In genomic region chr10:29824413-29824812, GRCm38 (mm10) we compare ENCODE assay signal across 17 mouse cellular contexts.
"Had no signal": no experiment of that assay in that cellular context is flagged by ENCODE, and none has a peak within 500 bp of the region (broad histone marks: within the 10 kb centered on the region; RNA-seq: fewer than 3 reads in every experiment).

No protein-coding gene starts in this region.

- H3K36me3 ChIP-seq: limb, embryonic 12.5 days; liver, embryonic 13.5 days; lung, embryonic 15.5 days; midbrain, embryonic 15.5 days; neural tube, embryonic 12.5 days had no signal

- H3K27me3 ChIP-seq: limb, embryonic 12.5 days; liver, embryonic 13.5 days; lung, embryonic 15.5 days; megakaryocyte, embryonic 14.5 days; midbrain, embryonic 15.5 days; neural tube, embryonic 12.5 days had no signal

- H3K9me3 ChIP-seq: limb, embryonic 12.5 days; liver, embryonic 13.5 days; lung, embryonic 15.5 days; megakaryocyte, embryonic 14.5 days; midbrain, embryonic 15.5 days; neural tube, embryonic 12.5 days had no signal

- H3K4me1 ChIP-seq: limb, embryonic 12.5 days; liver, embryonic 13.5 days; megakaryocyte, embryonic 14.5 days; midbrain, embryonic 15.5 days; neural tube, embryonic 12.5 days had no signal

- DNase-seq: kidney, adult 18-20 months; kidney, postnatal 10 days; kidney, postnatal 4 days; liver; liver, embryonic 13.5 days; liver, postnatal 0 days; lung, postnatal 14 days; retina, postnatal 1 day; right cerebral cortex, postnatal 14 days; thymus, postnatal 4 days had no signal

- H3K9ac ChIP-seq: limb, embryonic 12.5 days; liver, embryonic 13.5 days; liver, postnatal 0 days; lung, embryonic 15.5 days; midbrain, embryonic 15.5 days; neural tube, embryonic 12.5 days had no signal

- H3K27ac ChIP-seq: limb, embryonic 12.5 days; liver, embryonic 13.5 days; lung, embryonic 15.5 days; macrophage; midbrain, embryonic 15.5 days; neural tube, embryonic 12.5 days had no signal

- H3K4me3 ChIP-seq: limb, embryonic 12.5 days; liver, embryonic 13.5 days; lung, embryonic 15.5 days; megakaryocyte, embryonic 14.5 days; midbrain, embryonic 15.5 days; neural tube, embryonic 12.5 days had no signal

- H3K4me2 ChIP-seq: limb, embryonic 12.5 days; liver, embryonic 13.5 days; lung, embryonic 15.5 days; midbrain, embryonic 11.5 days; midbrain, embryonic 15.5 days; neural tube, embryonic 12.5 days had no signal

- ATAC-seq: liver, postnatal 0 days; midbrain, embryonic 15.5 days had no signal
